Mouse (Mus musculus): Measurements from ENCODE around the gene Tmem136. TPM values are rescaled to one million over a fixed set of nuclear protein-coding genes. Genes with fewer than 3 reads are reported as not detected.

Gene Tmem136
- total and polyA plus RNA-seq, 2 experiments from 2014 or later, result 8.4 to 11.6 TPM

DNA sequence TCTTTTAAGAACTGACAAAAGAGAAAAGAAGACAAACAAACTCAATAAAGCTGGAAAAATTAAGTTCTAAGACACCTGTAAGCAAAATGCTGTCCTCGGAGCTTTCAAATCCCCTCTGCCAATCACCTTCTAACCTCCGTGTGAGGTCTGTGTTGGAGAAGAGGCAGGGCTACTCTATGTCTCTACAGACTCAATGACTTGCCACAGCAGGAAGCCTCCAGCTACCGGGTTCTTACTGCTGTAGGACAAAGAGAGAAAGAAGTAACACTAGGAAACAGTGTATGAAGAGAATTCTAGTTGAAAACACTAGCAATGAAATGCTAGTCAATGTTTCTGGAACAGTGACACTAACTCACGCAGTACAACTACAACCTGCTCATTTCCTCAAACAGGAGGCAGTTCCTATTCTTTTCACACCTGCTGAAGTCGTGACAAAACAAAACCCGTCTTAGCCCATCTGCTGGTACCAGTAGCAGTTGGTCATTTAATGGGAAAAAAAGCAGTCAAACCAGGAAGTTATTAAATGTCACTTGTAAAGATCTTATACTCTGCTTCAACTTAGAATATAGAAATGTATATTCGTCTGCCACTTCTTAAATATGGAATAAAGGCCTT, 32.8 kb downstream of the Tmem136 start:
- no peak for ATAC-seq
- Histone ChIP-seq H3K9me3 (ENCODE audit: low read length) (no peaks in the 10 kb centered on the region), H3K27me3 (ENCODE audit: insufficient read depth, low read length) (no peaks in the 10 kb centered on the region), H3K4me1 (ENCODE audit: insufficient read depth, low read length) (no peaks in the 10 kb centered on the region), H3K4me3 (ENCODE audit: low read length) (no peak overlapping the region), H3K36me3 (ENCODE audit: insufficient read depth, low read length) (no peaks in the 10 kb centered on the region), H3K9ac (replicated peaks; ENCODE audit: low read length) (no peak overlapping the region), H3K27ac (no peak overlapping the region), H3K4me2 (ENCODE audit: low read depth, low read length) (no peak overlapping the region)
- no peak for TF ChIP-seq CTCF (IDR thresholded peaks at IDR 0.05; ENCODE audit: low read depth)
- DNase-seq (ENCODE audit: low spot score), result no peak
- 30% methylated on average over 7 of the region's 7 CpGs for WGBS

DNA sequence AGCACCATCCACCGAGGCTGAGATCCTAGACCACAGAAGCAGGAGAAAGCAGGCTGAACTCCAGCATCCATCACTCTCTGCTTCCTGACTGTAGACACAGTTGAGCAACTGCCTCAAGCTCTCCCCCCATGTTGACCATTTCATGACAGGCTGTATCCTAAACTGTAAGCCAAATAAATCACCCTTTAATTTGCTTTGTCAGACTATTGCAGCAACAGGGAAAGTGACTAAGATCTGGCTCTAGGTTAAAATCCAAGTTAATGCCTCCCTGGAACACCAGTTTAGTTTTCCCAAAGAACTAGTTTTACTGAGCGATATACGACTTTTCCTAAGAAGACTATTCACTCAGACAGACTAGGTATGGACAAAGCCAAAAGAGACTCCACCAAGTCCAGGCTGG, 37.7 kb downstream of the Tmem136 start:
- H3K27me3 ChIP-seq (ENCODE audit: insufficient read depth, low read length), result no peaks in the 10 kb centered on the region
- no peak overlapping the region for H3K4me2 ChIP-seq (ENCODE audit: low read depth, low read length)
- H3K4me3 ChIP-seq (ENCODE audit: low read length), result no peak overlapping the region
- no peak for TF ChIP-seq CTCF (IDR thresholded peaks at IDR 0.05; ENCODE audit: low read depth)
- no peak for ATAC-seq
- H3K36me3 ChIP-seq (ENCODE audit: insufficient read depth, low read length), result no peaks in the 10 kb centered on the region
- DNase-seq (ENCODE audit: low spot score), result no peak
- H3K9me3 ChIP-seq (ENCODE audit: low read length), result no peaks in the 10 kb centered on the region
- 91% methylated on average over 3 of the region's 3 CpGs for WGBS
- no peaks in the 10 kb centered on the region for H3K4me1 ChIP-seq (ENCODE audit: insufficient read depth, low read length)
- H3K9ac ChIP-seq (replicated peaks; ENCODE audit: low read length), result no peak overlapping the region
- no peak overlapping the region for H3K27ac ChIP-seq

GRCm38 (mm10) chr9:43076163-43076562, 40.2 kb downstream of the Tmem136 start:
- Histone ChIP-seq H3K4me3 (ENCODE audit: low read length) (no peak overlapping the region), H3K4me2 (ENCODE audit: low read depth, low read length) (no peak overlapping the region), H3K36me3 (ENCODE audit: insufficient read depth, low read length) (no peaks in the 10 kb centered on the region), H3K27me3 (ENCODE audit: insufficient read depth, low read length) (no peaks in the 10 kb centered on the region), H3K27ac (no peak overlapping the region), H3K9ac (replicated peaks; ENCODE audit: low read length) (no peak overlapping the region), H3K9me3 (ENCODE audit: low read length) (no peaks in the 10 kb centered on the region), H3K4me1 (ENCODE audit: insufficient read depth, low read length) (no peaks in the 10 kb centered on the region)
- WGBS, result 74% methylated on average over 7 of the region's 7 CpGs
- ATAC-seq (no peak), DNase-seq (ENCODE audit: low spot score) (no peak)
- TF ChIP-seq CTCF (IDR thresholded peaks at IDR 0.05; ENCODE audit: low read depth), result no peak

GRCm38 (mm10) chr9:43074611-43075010, 41.8 kb downstream of the Tmem136 start:
- no peak overlapping the region for H3K9ac ChIP-seq (replicated peaks; ENCODE audit: low read length)
- DNase-seq (ENCODE audit: low spot score), result no peak
- H3K36me3 ChIP-seq (ENCODE audit: insufficient read depth, low read length), result no peaks in the 10 kb centered on the region
- H3K9me3 ChIP-seq (ENCODE audit: low read length), result no peaks in the 10 kb centered on the region
- H3K27ac ChIP-seq, result no peak overlapping the region
- no peak overlapping the region for H3K4me2 ChIP-seq (ENCODE audit: low read depth, low read length)
- H3K27me3 ChIP-seq (ENCODE audit: insufficient read depth, low read length), result no peaks in the 10 kb centered on the region
- WGBS, result 96% methylated on average over 1 of the region's 1 CpGs
- ATAC-seq, result no peak
- no peak for TF ChIP-seq CTCF (IDR thresholded peaks at IDR 0.05; ENCODE audit: low read depth)
- H3K4me3 ChIP-seq (ENCODE audit: low read length), result no peak overlapping the region
- no peaks in the 10 kb centered on the region for H3K4me1 ChIP-seq (ENCODE audit: insufficient read depth, low read length)

GRCm38 (mm10) chr9:43071741-43072140, 44.6 kb downstream of the Tmem136 start:
- Histone ChIP-seq H3K27me3 (ENCODE audit: insufficient read depth, low read length) (no peaks in the 10 kb centered on the region), H3K27ac (peak overlapping the region; percentile 78; the same call in 1 of the 2 replicates), H3K9ac (replicated peaks; ENCODE audit: low read length) (peak overlapping the region; percentile 56; the same call in 1 of the 2 replicates), H3K9me3 (ENCODE audit: low read length) (no peaks in the 10 kb centered on the region), H3K4me3 (ENCODE audit: low read length) (peak overlapping the region; percentile 48), H3K4me1 (ENCODE audit: insufficient read depth, low read length) (peaks cover 10% of the 10 kb centered on the region; the same call in 1 of the 2 replicates), H3K4me2 (ENCODE audit: low read depth, low read length) (peak overlapping the region; percentile 57; the same call in 1 of the 2 replicates), H3K36me3 (ENCODE audit: insufficient read depth, low read length) (no peaks in the 10 kb centered on the region)
- ATAC-seq, result no peak
- 26% methylated on average over 2 of the region's 2 CpGs for WGBS
- no peak for DNase-seq (ENCODE audit: low spot score)
- no peak for TF ChIP-seq CTCF (IDR thresholded peaks at IDR 0.05; ENCODE audit: low read depth)

- 15% methylated on average over 4 of the region's 4 CpGs for WGBS
- ATAC-seq (peak; percentile 95), DNase-seq (ENCODE audit: low spot score) (peak; percentile 78)
- H3K4me3 ChIP-seq (ENCODE audit: low read length), result peak overlapping the region; percentile 48
- H3K27ac ChIP-seq, result peak overlapping the region; percentile 78
- peak overlapping the region; percentile 57; the same call in 1 of the 2 replicates for H3K4me2 ChIP-seq (ENCODE audit: low read depth, low read length)
- H3K9me3 ChIP-seq (ENCODE audit: low read length), result no peaks in the 10 kb centered on the region
- no peaks in the 10 kb centered on the region for H3K36me3 ChIP-seq (ENCODE audit: insufficient read depth, low read length)
- peak; percentile 64 for TF ChIP-seq CTCF (IDR thresholded peaks at IDR 0.05; ENCODE audit: low read depth)
- peaks cover 10% of the 10 kb centered on the region; the same call in 1 of the 2 replicates for H3K4me1 ChIP-seq (ENCODE audit: insufficient read depth, low read length)
- peak overlapping the region; percentile 56 for H3K9ac ChIP-seq (replicated peaks; ENCODE audit: low read length)
- H3K27me3 ChIP-seq (ENCODE audit: insufficient read depth, low read length), result no peaks in the 10 kb centered on the region
Measured at GRCm38 (mm10) chr9:43071176-43071575, 45.2 kb downstream of the Tmem136 start.

- ATAC-seq, result no peak
- no peak for TF ChIP-seq CTCF (IDR thresholded peaks at IDR 0.05; ENCODE audit: low read depth)
Measured at GRCm38 (mm10) chr9:43070566-43070965, 45.8 kb downstream of the Tmem136 start.

More at GRCm38 (mm10) chr9:43070566-43070965, 45.8 kb downstream of the Tmem136 start:
- 28% methylated on average over 4 of the region's 4 CpGs for WGBS
- H3K9ac ChIP-seq (replicated peaks; ENCODE audit: low read length), result peak overlapping the region; percentile 56
- peak overlapping the region; percentile 57 for H3K4me2 ChIP-seq (ENCODE audit: low read depth, low read length)
- H3K27me3 ChIP-seq (ENCODE audit: insufficient read depth, low read length), result no peaks in the 10 kb centered on the region
- peak; percentile 20 for DNase-seq (ENCODE audit: low spot score)
- peak overlapping the region; percentile 48 for H3K4me3 ChIP-seq (ENCODE audit: low read length)
- H3K4me1 ChIP-seq (ENCODE audit: insufficient read depth, low read length), result peaks cover 10% of the 10 kb centered on the region; the same call in 1 of the 2 replicates
- H3K9me3 ChIP-seq (ENCODE audit: low read length), result no peaks in the 10 kb centered on the region
- no peaks in the 10 kb centered on the region for H3K36me3 ChIP-seq (ENCODE audit: insufficient read depth, low read length)
- H3K27ac ChIP-seq, result peak overlapping the region; percentile 78
